Mouse (Mus musculus) heart, embryonic 13.5 days (tissue): ENCODE measurements at regions not wholly inside any gene's neighbourhood (a gene's known extent, or its start where the extent isn't known, plus 50 kb on each side); places are given as distances from the start of the nearest gene placed in this dataset.

Experiments used
- ATAC-seq: fragments of 200-750 bp; cut with Nextera tagmentation; 2 replicates; pipeline ENCODE4 v1.8.0; 2017; ENCODE audit warnings: moderate TSS enrichment; ENCODE audit not compliant: insufficient number of reproducible peaks, low FRiP score, low TSS enrichment; ENCODE audit errors: extremely low read depth
- H3K27ac ChIP-seq: fragments of 300-500 bp; sonication (generic); replicated peaks from 2 replicates; pipeline ENCODE4 v1.5.1; 2015; ENCODE audit warnings: moderate library complexity, mild to moderate bottlenecking, inconsistent platforms
- H3K27me3 ChIP-seq: fragments of 300-500 bp; sonication (generic); replicated peaks from 2 replicates; pipeline ENCODE4 v1.6.1; 2015; ENCODE audit warnings: mild to moderate bottlenecking, inconsistent platforms
- H3K36me3 ChIP-seq: fragments of 300-500 bp; sonication (generic); 2 replicates; pipeline ENCODE4 v1.6.1; 2015; ENCODE audit warnings: mild to moderate bottlenecking, inconsistent platforms
- H3K4me1 ChIP-seq: fragments of 300-500 bp; sonication (generic); 2 replicates; pipeline ENCODE4 v1.6.1; 2015; ENCODE audit warnings: inconsistent platforms
- H3K4me2 ChIP-seq: fragments of 300-500 bp; sonication (generic); 2 replicates; pipeline ENCODE4 v1.6.1; 2015; ENCODE audit warnings: inconsistent platforms, mild to moderate bottlenecking, moderate library complexity
- H3K4me3 ChIP-seq: fragments of 300-500 bp; sonication (generic); 2 replicates; pipeline ENCODE4 v1.5.1; 2015; ENCODE audit warnings: moderate library complexity, mild to moderate bottlenecking, inconsistent platforms
- H3K9ac ChIP-seq: fragments of 300-500 bp; sonication (generic); 2 replicates; pipeline ENCODE4 v1.6.1; 2015; ENCODE audit warnings: inconsistent platforms, mild to moderate bottlenecking, moderate library complexity
- H3K9me3 ChIP-seq: fragments of 300-500 bp; sonication (generic); 2 replicates; pipeline ENCODE4 v1.6.1; 2016; ENCODE audit warnings: inconsistent platforms
- WGBS: fragments of 180-500 bp; shearing (Covaris S2); methylation state at CpG from one replicate; pipeline ENCODE4 v1.1.7; 2015; ENCODE audit warnings: mixed read lengths; 5-methylcytosine and 5-hydroxymethylcytosine counted together

DNA sequence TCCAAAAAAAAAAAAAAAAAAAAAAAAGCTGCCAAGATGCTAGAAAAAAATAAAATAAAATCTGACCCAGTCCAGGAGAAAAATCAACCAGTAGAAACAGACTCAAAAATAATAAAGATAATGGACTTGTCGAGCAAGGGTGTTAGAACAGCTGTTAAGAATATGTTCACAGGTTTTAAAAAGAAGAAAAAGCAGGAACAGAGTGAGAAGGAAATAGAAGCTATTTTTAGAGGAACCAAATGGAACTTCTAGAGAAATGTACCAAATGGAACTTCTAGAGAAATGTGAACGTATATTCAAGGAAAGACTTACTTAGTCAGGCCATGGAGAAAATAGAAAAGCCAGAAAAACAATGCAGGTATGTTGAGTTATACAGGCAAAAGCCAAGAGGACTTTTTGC, 662.4 kb upstream of the Jmjd1c start:
- H3K9ac ChIP-seq = no peak overlapping the region
- no peak overlapping the region for H3K4me3 ChIP-seq
- no peak overlapping the region for H3K27ac ChIP-seq
- 58% methylated on average over 2 of the region's 2 CpGs for WGBS
- no peak overlapping the region for H3K4me2 ChIP-seq
- no peaks in the 10 kb centered on the region for H3K4me1 ChIP-seq
- H3K36me3 ChIP-seq = no peaks in the 10 kb centered on the region
- ATAC-seq = no peak
- H3K9me3 ChIP-seq = no peaks in the 10 kb centered on the region
- no peaks in the 10 kb centered on the region for H3K27me3 ChIP-seq

DNA sequence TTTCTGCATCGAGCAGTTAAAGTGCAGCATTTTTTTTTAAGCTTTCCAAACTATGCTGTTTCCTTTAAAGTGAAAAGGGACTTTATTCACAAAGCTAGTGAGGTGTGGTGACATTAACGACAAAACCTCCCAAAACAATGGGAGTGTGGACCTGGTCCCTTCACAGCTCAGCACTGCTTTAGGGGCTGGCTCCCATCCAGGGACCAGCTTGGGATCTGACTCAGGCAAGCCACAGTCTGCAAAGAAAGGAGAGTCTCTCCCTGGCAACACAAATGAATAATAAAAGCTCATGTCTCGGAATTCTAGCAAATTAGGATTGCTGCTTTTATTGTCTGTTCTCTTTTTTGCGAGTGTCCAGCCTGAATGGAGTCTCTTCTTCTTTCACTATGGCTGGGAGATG, 625.2 kb upstream of the Jmjd1c start:
- H3K27me3 ChIP-seq = no peaks in the 10 kb centered on the region
- H3K4me1 ChIP-seq = no peaks in the 10 kb centered on the region
- H3K36me3 ChIP-seq = no peaks in the 10 kb centered on the region
- 66% methylated on average over 4 of the region's 4 CpGs for WGBS
- H3K4me3 ChIP-seq = no peak overlapping the region
- H3K27ac ChIP-seq = no peak overlapping the region
- no peaks in the 10 kb centered on the region for H3K9me3 ChIP-seq
- ATAC-seq = no peak
- H3K4me2 ChIP-seq = no peak overlapping the region
- no peak overlapping the region for H3K9ac ChIP-seq

DNA sequence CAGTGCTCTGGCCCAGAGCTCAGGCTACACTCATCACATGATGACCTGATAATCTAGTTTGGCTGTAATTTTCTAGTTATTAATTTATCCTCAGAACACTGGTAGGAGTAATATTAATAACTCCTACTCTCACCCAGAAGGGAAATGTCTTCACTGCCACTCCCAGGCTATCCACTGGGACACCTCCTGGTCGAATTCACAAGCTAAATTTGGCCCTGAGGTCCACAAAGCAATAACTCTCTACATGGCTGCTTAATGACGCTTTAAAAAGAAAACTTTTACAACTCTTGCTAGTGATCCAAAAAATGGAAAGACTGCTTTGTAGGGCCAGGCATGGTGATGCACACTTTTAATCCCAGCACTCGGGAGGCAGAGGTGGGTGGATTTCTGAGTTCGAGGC, 623.9 kb upstream of the Jmjd1c start:
- Histone ChIP-seq H3K27me3 (no peaks in the 10 kb centered on the region), H3K27ac (no peak overlapping the region), H3K4me2 (no peak overlapping the region), H3K9ac (no peak overlapping the region), H3K36me3 (no peaks in the 10 kb centered on the region), H3K4me3 (no peak overlapping the region), H3K9me3 (no peaks in the 10 kb centered on the region), H3K4me1 (no peaks in the 10 kb centered on the region)
- 67% methylated on average over 4 of the region's 4 CpGs for WGBS
- no peak for ATAC-seq

DNA sequence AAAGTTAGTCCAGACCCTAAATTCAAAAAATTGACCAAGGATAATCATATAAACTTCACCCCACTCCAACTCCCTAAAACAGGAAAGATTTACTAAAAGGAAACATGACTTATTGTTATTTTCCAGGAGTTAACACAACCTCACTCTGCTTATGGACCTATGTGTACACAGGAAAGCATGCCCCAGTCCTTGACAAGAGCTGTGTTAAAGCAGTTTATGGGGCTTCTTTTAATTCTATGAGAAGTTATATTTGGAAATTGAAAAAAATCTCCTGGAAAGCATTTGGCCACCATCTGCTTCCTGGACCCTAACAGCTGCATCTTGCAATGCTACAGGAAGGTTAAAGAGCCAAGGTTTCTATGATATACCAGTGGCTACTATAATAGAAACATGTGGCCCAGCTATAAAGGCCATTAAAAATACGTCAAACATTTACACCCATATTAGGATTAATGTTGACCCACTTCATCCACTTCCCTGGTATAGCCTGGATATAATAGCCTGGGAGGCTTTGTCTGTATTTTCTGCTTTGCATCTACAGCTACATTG, 620.7 kb upstream of the Jmjd1c start:
- ATAC-seq = no peak
- H3K27ac ChIP-seq = no peak overlapping the region

DNA sequence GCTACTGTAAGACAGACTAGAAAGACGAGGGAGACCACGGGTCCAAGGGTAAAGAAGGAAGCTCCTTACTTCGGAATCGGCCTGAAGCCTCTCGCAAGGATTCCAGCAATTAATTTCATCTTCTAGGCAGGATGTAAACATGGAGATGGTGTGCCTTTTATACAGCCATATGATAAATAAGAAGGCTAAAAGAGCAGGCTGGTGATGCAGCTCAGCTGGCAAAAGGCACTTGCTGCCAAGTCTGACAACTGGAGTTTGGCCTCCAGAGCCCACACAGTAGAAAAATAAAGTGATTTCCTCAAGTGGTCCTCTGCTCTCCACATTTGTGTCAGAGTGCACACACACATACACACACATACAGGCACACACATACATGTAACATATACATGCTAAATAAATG, 605.1 kb upstream of the Jmjd1c start:
- Histone ChIP-seq H3K27me3 (no peaks in the 10 kb centered on the region), H3K9ac (no peak overlapping the region), H3K4me3 (no peak overlapping the region), H3K27ac (no peak overlapping the region), H3K4me2 (no peak overlapping the region), H3K4me1 (no peaks in the 10 kb centered on the region), H3K36me3 (no peaks in the 10 kb centered on the region), H3K9me3 (no peaks in the 10 kb centered on the region)
- 74% methylated on average over 5 of the region's 5 CpGs for WGBS
- no peak for ATAC-seq

More for the DNA sequence above, 620.7 kb upstream of the Jmjd1c start:
- Histone ChIP-seq H3K4me3 (no peak overlapping the region), H3K4me2 (no peak overlapping the region), H3K36me3 (no peaks in the 10 kb centered on the region), H3K4me1 (no peaks in the 10 kb centered on the region), H3K9ac (no peak overlapping the region), H3K27me3 (no peaks in the 10 kb centered on the region), H3K9me3 (no peaks in the 10 kb centered on the region)
- 74% methylated on average over 1 of the region's 1 CpGs for WGBS

DNA sequence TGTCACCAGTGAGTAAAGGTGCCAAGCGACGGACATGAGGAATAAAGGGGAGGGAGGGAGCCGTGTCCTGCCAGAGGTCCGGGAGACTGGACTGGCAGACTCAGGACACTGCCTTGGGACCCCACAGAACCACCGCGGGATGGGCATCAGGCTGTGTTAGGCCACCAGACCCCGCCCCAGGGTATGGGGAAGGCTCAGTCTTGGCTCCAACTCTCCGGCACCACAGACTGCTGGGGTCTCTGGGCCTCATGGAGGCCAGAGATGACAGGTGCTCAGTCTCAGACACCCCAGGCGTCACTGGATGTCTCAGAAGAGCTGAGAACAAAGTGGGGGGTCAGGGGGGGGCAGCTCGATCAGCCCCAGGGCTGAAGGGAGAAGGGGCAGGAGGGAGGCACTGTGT, 604.1 kb upstream of the Jmjd1c start:
- H3K4me3 ChIP-seq = no peak overlapping the region
- ATAC-seq = no peak; the same call in 1 of the 2 replicates
- no peaks in the 10 kb centered on the region for H3K4me1 ChIP-seq
- H3K4me2 ChIP-seq = no peak overlapping the region
- H3K27me3 ChIP-seq = no peaks in the 10 kb centered on the region
- H3K27ac ChIP-seq = no peak overlapping the region
- WGBS = 41% methylated on average over 10 of the region's 10 CpGs
- no peak overlapping the region for H3K9ac ChIP-seq
- no peaks in the 10 kb centered on the region for H3K9me3 ChIP-seq
- H3K36me3 ChIP-seq = no peaks in the 10 kb centered on the region

DNA sequence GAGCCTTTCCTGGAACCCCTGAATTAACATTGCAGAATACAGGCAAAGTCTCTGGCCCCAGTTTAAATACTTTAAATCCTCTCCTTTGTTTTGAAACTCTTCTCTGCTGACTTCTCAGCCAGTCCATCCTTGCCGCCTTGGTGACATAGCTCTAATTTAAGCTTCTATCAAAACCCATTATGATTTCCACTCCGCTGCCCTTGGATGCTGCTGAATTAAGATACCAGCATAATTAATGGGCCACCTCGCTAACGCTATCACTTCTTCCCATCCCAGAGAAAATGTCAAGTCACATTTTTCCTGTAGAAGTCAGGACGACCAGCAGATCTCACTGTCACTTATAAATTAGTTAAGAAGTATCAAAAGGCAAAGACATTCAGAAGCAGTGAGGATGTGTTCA, 556.1 kb upstream of the Jmjd1c start:
- Histone ChIP-seq H3K9ac (no peak overlapping the region), H3K4me2 (no peak overlapping the region), H3K27me3 (no peaks in the 10 kb centered on the region), H3K4me3 (no peak overlapping the region), H3K27ac (no peak overlapping the region), H3K9me3 (no peaks in the 10 kb centered on the region), H3K36me3 (no peaks in the 10 kb centered on the region), H3K4me1 (no peaks in the 10 kb centered on the region)
- ATAC-seq = no peak
- 73% methylated on average over 5 of the region's 5 CpGs for WGBS

DNA sequence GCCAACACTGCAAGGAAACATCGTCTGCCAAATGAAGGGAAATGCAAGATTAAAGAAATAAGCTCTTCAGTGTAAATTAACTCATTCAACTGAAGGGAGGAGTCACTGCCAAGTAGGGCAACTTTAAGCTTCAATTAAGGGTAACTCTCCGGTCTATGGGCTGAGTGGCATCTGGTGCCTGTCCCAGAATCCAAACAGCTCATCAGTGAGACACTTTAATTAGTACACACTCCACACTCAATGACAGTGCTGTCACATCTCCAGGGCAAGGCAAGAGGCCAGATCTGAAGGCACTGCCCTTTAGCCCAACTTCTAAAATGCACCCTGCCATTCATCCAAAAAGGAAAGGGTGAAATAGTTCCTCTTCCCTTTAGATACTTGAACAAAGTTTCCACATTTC, 549.3 kb upstream of the Jmjd1c start:
- 66% methylated on average over 2 of the region's 2 CpGs for WGBS
- no peak for ATAC-seq
- H3K36me3 ChIP-seq = no peaks in the 10 kb centered on the region

DNA sequence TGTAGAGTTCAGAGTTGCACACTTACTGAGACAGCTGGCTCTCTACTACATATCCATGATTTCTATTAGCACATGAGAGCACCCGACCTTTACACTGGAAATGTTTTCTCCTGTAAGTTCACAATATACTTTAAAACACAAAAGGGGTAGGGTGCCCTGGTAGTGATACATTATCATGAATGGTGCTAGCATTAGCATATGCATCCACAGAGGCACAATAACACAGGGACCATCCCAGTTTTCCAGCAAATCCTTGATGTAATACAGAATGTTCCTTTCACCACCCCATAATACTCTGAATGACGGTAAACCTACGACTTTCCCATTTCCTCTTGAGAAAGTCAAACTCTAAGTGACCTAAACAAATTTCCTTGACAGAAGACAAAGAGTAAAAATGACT, 548.3 kb upstream of the Jmjd1c start:
- Histone ChIP-seq H3K4me2 (no peak overlapping the region), H3K36me3 (no peaks in the 10 kb centered on the region), H3K27me3 (no peaks in the 10 kb centered on the region), H3K27ac (no peak overlapping the region), H3K9me3 (no peaks in the 10 kb centered on the region), H3K4me3 (no peak overlapping the region), H3K4me1 (peaks cover 1% of the 10 kb centered on the region; the same call in 1 of the 2 replicates), H3K9ac (no peak overlapping the region)
- no peak for ATAC-seq
- 65% methylated on average over 3 of the region's 3 CpGs for WGBS

More for the DNA sequence above, 549.3 kb upstream of the Jmjd1c start:
- Histone ChIP-seq H3K4me3 (no peak overlapping the region), H3K9me3 (no peaks in the 10 kb centered on the region), H3K9ac (no peak overlapping the region), H3K4me1 (no peaks in the 10 kb centered on the region), H3K27ac (no peak overlapping the region), H3K27me3 (no peaks in the 10 kb centered on the region), H3K4me2 (no peak overlapping the region)

DNA sequence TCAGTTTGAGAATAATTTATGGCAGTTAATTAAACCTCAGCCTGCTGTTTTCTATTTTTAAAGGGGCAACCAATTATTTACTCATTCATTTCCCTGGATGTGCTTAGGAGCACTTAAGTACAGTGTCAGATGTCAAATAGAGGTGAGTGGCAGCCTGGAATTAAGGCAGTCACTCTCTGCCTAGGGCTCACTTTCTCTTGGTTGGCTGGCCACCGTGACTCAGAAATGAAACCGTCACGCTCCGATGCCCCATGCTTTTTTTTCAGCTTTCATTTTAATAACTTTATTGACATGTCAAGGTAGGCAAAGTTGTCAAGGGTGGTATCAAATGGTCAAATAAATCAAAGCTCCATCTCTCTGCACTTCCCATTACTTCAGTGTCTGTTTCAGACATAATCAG, 547.9 kb upstream of the Jmjd1c start:
- 81% methylated on average over 4 of the region's 4 CpGs for WGBS
- Histone ChIP-seq H3K27ac (no peak overlapping the region), H3K36me3 (no peaks in the 10 kb centered on the region), H3K4me1 (peaks cover 6% of the 10 kb centered on the region; the same call in 1 of the 2 replicates), H3K4me2 (no peak overlapping the region), H3K9me3 (no peaks in the 10 kb centered on the region), H3K9ac (no peak overlapping the region), H3K4me3 (no peak overlapping the region), H3K27me3 (no peaks in the 10 kb centered on the region)
- no peak for ATAC-seq

DNA sequence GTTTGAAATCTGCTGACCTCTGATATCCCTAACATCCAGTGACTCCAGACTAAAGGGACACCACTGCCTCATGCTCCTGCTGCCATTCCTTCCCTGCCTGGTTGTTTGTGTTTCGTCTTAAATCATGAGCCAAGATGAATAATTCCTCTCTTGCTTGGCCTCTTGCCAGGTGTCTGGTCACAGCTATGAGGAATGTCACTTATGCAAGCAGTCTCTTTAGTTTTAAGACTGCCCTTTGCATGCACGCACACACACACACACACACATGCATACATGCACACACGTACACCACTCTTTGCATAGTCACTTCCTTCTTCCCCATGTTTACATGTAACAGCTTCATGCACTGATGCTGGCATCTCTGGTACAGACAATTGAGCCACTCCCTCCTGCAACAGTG, 543.0 kb upstream of the Jmjd1c start:
- Histone ChIP-seq H3K4me3 (no peak overlapping the region), H3K9ac (no peak overlapping the region), H3K27me3 (no peaks in the 10 kb centered on the region), H3K36me3 (no peaks in the 10 kb centered on the region), H3K27ac (no peak overlapping the region), H3K4me2 (no peak overlapping the region), H3K4me1 (peaks cover 7% of the 10 kb centered on the region; the same call in 1 of the 2 replicates), H3K9me3 (no peaks in the 10 kb centered on the region)
- 40% methylated on average over 3 of the region's 3 CpGs for WGBS
- ATAC-seq = 0 out of 2 replicates have a peak, but pooled peaks have one; percentile 25

DNA sequence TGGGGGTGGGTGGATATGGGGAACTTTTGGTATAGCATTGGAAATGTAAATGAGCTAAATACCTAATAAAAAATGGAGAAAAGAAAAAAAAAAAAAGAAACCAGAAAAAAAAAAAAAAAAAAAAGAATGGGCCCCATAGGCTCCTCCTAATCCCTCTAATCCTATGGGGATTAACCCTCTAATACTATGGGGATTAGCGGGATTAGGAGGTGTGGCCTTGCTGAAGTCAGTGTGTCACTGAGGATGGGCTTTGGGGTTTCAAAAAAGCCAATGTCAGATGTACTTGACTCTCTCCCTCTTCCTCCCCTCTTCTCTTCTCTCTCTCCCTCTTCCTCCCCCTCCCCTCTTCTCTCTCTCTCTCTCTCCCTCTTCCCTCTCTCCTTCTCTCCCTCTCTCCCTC, 541.7 kb upstream of the Jmjd1c start:
- Histone ChIP-seq H3K4me2 (no peak overlapping the region), H3K36me3 (no peaks in the 10 kb centered on the region), H3K4me3 (no peak overlapping the region), H3K9me3 (no peaks in the 10 kb centered on the region), H3K27me3 (no peaks in the 10 kb centered on the region), H3K9ac (no peak overlapping the region), H3K27ac (no peak overlapping the region), H3K4me1 (peaks cover 7% of the 10 kb centered on the region; the same call in 1 of the 2 replicates)
- ATAC-seq = no peak
- 47% methylated on average over 1 of the region's 1 CpGs for WGBS
